27 mouse cellular contexts compared by ENCODE assay signal in the genomic region with DNA sequence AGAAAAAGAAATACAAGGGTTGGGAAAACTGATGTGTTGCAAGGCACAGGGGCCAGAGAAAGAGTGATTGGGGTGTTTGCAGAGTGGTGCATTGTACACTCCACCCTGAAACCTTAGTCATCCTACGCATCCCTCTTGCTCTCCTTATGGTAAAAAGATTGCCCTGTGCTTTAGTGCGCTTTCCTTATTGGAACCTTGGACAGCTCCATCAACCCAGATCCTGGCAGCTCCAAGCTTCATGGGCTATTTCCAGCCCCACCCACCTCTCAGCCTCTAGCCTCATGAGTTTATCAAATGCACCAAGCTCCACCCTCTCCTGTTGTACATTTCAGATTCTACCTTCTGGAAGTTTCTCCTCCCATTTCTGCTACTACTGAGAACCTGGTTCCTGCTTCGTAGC.
A peak's percentile ranks its signal among the peaks of the same experiment; 100 is the strongest.
DNase-seq lines count a peak whose midpoint lies in the region; ATAC-seq and TF ChIP-seq lines count a peak whose summit lies in the region.
"Had no signal": no experiment of that assay in that cellular context is flagged by ENCODE, and none has a peak within 500 bp of the region (broad histone marks: within the 10 kb centered on the region; RNA-seq: fewer than 3 reads in every experiment).

No protein-coding gene starts in this region.

- no peak for ATAC-seq in kidney, postnatal 0 days (replicated peaks; ENCODE audit: low FRiP score, low read depth)
- no peak for ATAC-seq in hindbrain, embryonic 16.5 days
- ATAC-seq: liver, embryonic 12.5 days had no signal

- DNase-seq in kidney, postnatal 0 days (ENCODE audit: low spot score), result peak; percentile 73
- no peak for DNase-seq in kidney, adult 9 months
- DNase-seq in ES-E14 (ENCODE audit: low read depth, low spot score) (peak; percentile 64), ZHBTc4 (ENCODE audit: low read depth, low spot score) (peak; percentile 77)
- DNase-seq in forelimb bud, embryonic 11.5 days (ENCODE audit: low read depth, low spot score), result peak; percentile 46
- DNase-seq in T-cell, adult 2 months (ENCODE audit: low spot score), result no peak
- DNase-seq in thymus, postnatal 36 days, result no peak
- DNase-seq: adrenal gland, adult 2 months; cerebellum, postnatal 14 days; gastrocnemius, adult 2 months; kidney, adult 18-20 months; kidney, postnatal 36 days; layer of hippocampus, adult 9-11 months; left cerebral cortex, postnatal 4 days; lung, adult 2 months; lung, postnatal 4 days; right cerebral cortex, postnatal 14 days; spleen, adult 18-20 months had no signal

- no peak for TF ChIP-seq CTCF in kidney, postnatal 0 days (IDR thresholded peaks at IDR 0.05; ENCODE audit: low read depth)

- H3K36me3 ChIP-seq in kidney, postnatal 0 days (ENCODE audit: insufficient read depth, low read length), result no peaks in the 10 kb centered on the region
- no peaks in the 10 kb centered on the region for H3K36me3 ChIP-seq in ES-E14 (ENCODE audit: control insufficient read depth, insufficient read depth, low read length, poor library complexity, severe bottlenecking)
- H3K36me3 ChIP-seq in hindbrain, embryonic 16.5 days (ENCODE audit: control insufficient read depth, insufficient read depth, low read length), result no peaks in the 10 kb centered on the region
- H3K36me3 ChIP-seq: embryonic facial prominence, embryonic 12.5 days; forebrain, embryonic 15.5 days; G1E; heart, embryonic 12.5 days; liver, embryonic 12.5 days; midbrain, embryonic 12.5 days; neural tube, embryonic 12.5 days had no signal

- no peak overlapping the region for H3K27ac ChIP-seq in kidney, postnatal 0 days
- H3K27ac ChIP-seq in ES-E14 (ENCODE audit: insufficient read depth, low read depth, low read length, poor library complexity, severe bottlenecking), result no peak overlapping the region
- H3K27ac ChIP-seq in hindbrain, embryonic 16.5 days (ENCODE audit: low read depth, low read length), result no peak overlapping the region
- H3K27ac ChIP-seq: embryonic facial prominence, embryonic 12.5 days; forebrain, embryonic 15.5 days; gastrocnemius, adult 2 months; left cerebral cortex, adult 2 months; liver, embryonic 12.5 days; midbrain, embryonic 12.5 days; neural tube, embryonic 12.5 days had no signal

- no peak overlapping the region for H3K4me3 ChIP-seq in kidney, postnatal 0 days (replicated peaks; ENCODE audit: low read depth, low read length)
- H3K4me3 ChIP-seq in ES-E14 (ENCODE audit: insufficient read depth in 1 of 2, low read depth in 1 of 2, low read length in 2 of 2, poor library complexity in 1 of 2, severe bottlenecking in 1 of 2), result no peak overlapping the region
- H3K4me3 ChIP-seq in hindbrain, embryonic 16.5 days (ENCODE audit: low read length), result no peak overlapping the region
- H3K4me3 ChIP-seq: embryonic facial prominence, embryonic 12.5 days; forebrain, embryonic 15.5 days; gastrocnemius, adult 2 months; heart, embryonic 12.5 days; left cerebral cortex, adult 2 months; liver, embryonic 12.5 days; midbrain, embryonic 12.5 days; neural tube, embryonic 12.5 days had no signal

- H3K9ac ChIP-seq in kidney, postnatal 0 days (ENCODE audit: low read depth, low read length), result no peak overlapping the region
- H3K9ac ChIP-seq in ES-E14 (ENCODE audit: insufficient read depth, low read depth, low read length, poor library complexity, severe bottlenecking), result no peak overlapping the region
- no peak overlapping the region for H3K9ac ChIP-seq in hindbrain, embryonic 16.5 days (ENCODE audit: low read depth, low read length)
- H3K9ac ChIP-seq: embryonic facial prominence, embryonic 12.5 days; forebrain, embryonic 15.5 days; heart, embryonic 12.5 days; liver, embryonic 12.5 days; midbrain, embryonic 12.5 days; neural tube, embryonic 12.5 days had no signal

- H3K4me1 ChIP-seq in kidney, postnatal 0 days (replicated peaks; ENCODE audit: insufficient read depth, low read length), result no peaks in the 10 kb centered on the region
- H3K4me1 ChIP-seq in ES-E14 (ENCODE audit: control insufficient read depth in 2 of 2, insufficient read depth in 2 of 2, low read length in 2 of 2, poor library complexity in 1 of 2), result peaks cover 0 to 7% of the 10 kb centered on the region in 2 experiments; a peak in 1 of 4 replicates
- no peaks in the 10 kb centered on the region; the same call in 1 of the 2 replicates for H3K4me1 ChIP-seq in hindbrain, embryonic 16.5 days (ENCODE audit: control insufficient read depth, insufficient read depth, low read depth, low read length)
- H3K4me1 ChIP-seq: embryonic facial prominence, embryonic 12.5 days; heart, embryonic 12.5 days; liver, embryonic 12.5 days had no signal

- no peaks in the 10 kb centered on the region; the same call in 1 of the 2 replicates for H3K27me3 ChIP-seq in kidney, postnatal 0 days (ENCODE audit: insufficient read depth, low read length)
- no peaks in the 10 kb centered on the region for H3K27me3 ChIP-seq in hindbrain, embryonic 16.5 days (replicated peaks; ENCODE audit: control insufficient read depth, insufficient read depth, low read length)
- H3K27me3 ChIP-seq: forebrain, embryonic 15.5 days had no signal

- H3K9me3 ChIP-seq in kidney, postnatal 0 days (replicated peaks; ENCODE audit: low read length), result no peaks in the 10 kb centered on the region
- no peaks in the 10 kb centered on the region for H3K9me3 ChIP-seq in ES-E14 (ENCODE audit: control insufficient read depth, insufficient read depth, low read depth, low read length)
- H3K9me3 ChIP-seq in hindbrain, embryonic 16.5 days (ENCODE audit: control insufficient read depth, low read length), result no peaks in the 10 kb centered on the region
- H3K9me3 ChIP-seq: embryonic facial prominence, embryonic 12.5 days; forebrain, embryonic 15.5 days; heart, embryonic 12.5 days; liver, embryonic 12.5 days; midbrain, embryonic 12.5 days; neural tube, embryonic 12.5 days had no signal

- 55% methylated on average over 3 of the region's 3 CpGs for WGBS in kidney, postnatal 0 days
- WGBS in hindbrain, embryonic 16.5 days, result 79% methylated on average over 3 of the region's 3 CpGs

- in situ Hi-C loops in ES-E14 (cut with MboI; ENCODE audit: low sequenced_read_pairs in 2 of 2, unreplicated experiment in 2 of 2), result no loop called here

- no peak overlapping the region for H3K4me2 ChIP-seq in kidney, postnatal 0 days (ENCODE audit: low read length)
- H3K4me2 ChIP-seq in hindbrain, embryonic 16.5 days (ENCODE audit: low read length), result no peak overlapping the region
- H3K4me2 ChIP-seq: embryonic facial prominence, embryonic 12.5 days; forebrain, embryonic 15.5 days; heart, embryonic 12.5 days; liver, embryonic 12.5 days; midbrain, embryonic 12.5 days; neural tube, embryonic 12.5 days had no signal

TF ChIP-seq in ES-E14, 5 proteins besides CTCF, POLR2A, EP300 and RAD21:
- TF ChIP-seq HCFC1 (IDR thresholded peaks at IDR 0.05; ENCODE audit: borderline replicate concordance, insufficient read depth, low read length), result no peak
- no peak for TF ChIP-seq MAFK (IDR thresholded peaks at IDR 0.05; ENCODE audit: insufficient read depth, low read depth, low read length)
- TF ChIP-seq ZC3H11A (IDR thresholded peaks at IDR 0.05; ENCODE audit: borderline replicate concordance, low read depth, low read length), result no peak
- TF ChIP-seq ZNF384 (IDR thresholded peaks at IDR 0.05; ENCODE audit: low read depth, low read length), result no peak

Comparison
In these comparisons a context has a peak if more than half of its experiments do, and no peak if none do; other contexts are left out.
1. DNase-seq: peak in kidney, postnatal 0 days (single experiment), ES-E14 (single experiment), ZHBTc4 (single experiment) and forelimb bud, embryonic 11.5 days (single experiment); none in kidney, adult 9 months (single experiment), T-cell, adult 2 months (single experiment) and thymus, postnatal 36 days (0 of 2).